Mouse (Mus musculus): ENCODE data around the gene Tmem108. TPM values are rescaled to one million over a fixed set of nuclear protein-coding genes. Genes with fewer than 3 reads are reported as not detected.

Gene Tmem108
- polyA plus RNA-seq, 1 experiment from 2014 or later: 38.0 TPM

DNA sequence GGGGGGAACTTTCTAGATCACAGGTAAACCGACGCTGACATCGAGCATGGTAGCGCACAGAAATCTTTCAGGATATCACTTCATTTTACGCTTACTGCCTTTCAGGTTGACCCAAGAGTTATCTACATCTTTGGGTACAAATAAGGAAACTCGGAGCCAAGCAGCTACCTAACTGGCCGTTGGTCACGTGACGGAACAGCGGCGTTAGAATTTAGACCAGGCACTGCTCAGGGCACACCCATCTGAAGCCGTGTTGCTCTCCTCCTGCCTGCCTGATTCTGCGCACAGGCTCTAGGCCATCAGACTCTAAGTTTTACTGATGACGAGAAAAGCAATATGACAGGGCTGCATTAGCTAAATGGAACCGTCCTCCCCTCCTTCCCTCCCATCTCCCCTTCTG, 204.6 kb downstream of the Tmem108 start:
- 90% methylated on average over 15 of the region's 15 CpGs for WGBS
- ATAC-seq (ENCODE audit: low read depth): no peak
- H3K27me3 ChIP-seq (ENCODE audit: control insufficient read depth, insufficient read depth, low read length): no peaks in the 10 kb centered on the region
- H3K4me1 ChIP-seq (ENCODE audit: control insufficient read depth, insufficient read depth, low read length): peaks cover 30% of the 10 kb centered on the region
- H3K4me2 ChIP-seq (ENCODE audit: low read depth, low read length): no peak overlapping the region
- no peaks in the 10 kb centered on the region for H3K36me3 ChIP-seq (ENCODE audit: control insufficient read depth, insufficient read depth, low read length)
- H3K9ac ChIP-seq (replicated peaks; ENCODE audit: low read depth, low read length): no peak overlapping the region
- no peak overlapping the region for H3K4me3 ChIP-seq (ENCODE audit: low read depth, low read length)
- H3K9me3 ChIP-seq (ENCODE audit: control insufficient read depth, low read length): no peaks in the 10 kb centered on the region
- no peak overlapping the region for H3K27ac ChIP-seq (ENCODE audit: low read depth, low read length)

DNA sequence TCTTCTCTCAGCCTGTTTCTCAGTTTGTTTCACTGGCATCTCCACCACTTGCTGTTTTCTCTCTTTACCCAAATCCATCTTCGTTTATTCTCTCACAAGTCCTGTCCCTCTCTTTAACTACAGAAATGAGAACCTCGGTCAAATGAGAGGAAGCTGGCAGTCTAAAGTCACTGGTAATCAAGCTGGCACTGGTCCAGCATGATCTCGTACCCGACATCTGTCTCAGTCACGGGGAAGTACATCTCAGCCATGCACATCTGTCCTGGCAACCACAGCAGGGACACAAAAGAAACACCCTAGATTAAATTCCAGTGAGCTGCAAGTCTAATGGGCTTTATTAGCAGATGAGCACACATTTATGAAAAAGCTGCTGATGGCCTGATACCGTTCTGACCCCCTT, 206.3 kb downstream of the Tmem108 start:
- Histone ChIP-seq H3K27ac (ENCODE audit: low read depth, low read length) (0 out of 2 replicates have a peak overlapping the region, but pooled peaks have one; percentile 62), H3K36me3 (ENCODE audit: control insufficient read depth, insufficient read depth, low read length) (no peaks in the 10 kb centered on the region), H3K9ac (replicated peaks; ENCODE audit: low read depth, low read length) (no peak overlapping the region), H3K4me3 (ENCODE audit: low read depth, low read length) (no peak overlapping the region), H3K27me3 (ENCODE audit: control insufficient read depth, insufficient read depth, low read length) (no peaks in the 10 kb centered on the region), H3K4me2 (ENCODE audit: low read depth, low read length) (no peak overlapping the region), H3K4me1 (ENCODE audit: control insufficient read depth, insufficient read depth, low read length) (peaks cover 41% of the 10 kb centered on the region), H3K9me3 (ENCODE audit: control insufficient read depth, low read length) (no peaks in the 10 kb centered on the region)
- 31% methylated on average over 6 of the region's 6 CpGs for WGBS
- no peak for ATAC-seq (ENCODE audit: low read depth)

- Histone ChIP-seq H3K27ac (ENCODE audit: low read depth, low read length) (peak overlapping the region; percentile 67), H3K27me3 (ENCODE audit: control insufficient read depth, insufficient read depth, low read length) (no peaks in the 10 kb centered on the region), H3K4me2 (ENCODE audit: low read depth, low read length) (peak overlapping the region; percentile 32; the same call in 1 of the 2 replicates), H3K4me1 (ENCODE audit: control insufficient read depth, insufficient read depth, low read length) (peaks cover 38% of the 10 kb centered on the region), H3K36me3 (ENCODE audit: control insufficient read depth, insufficient read depth, low read length) (no peaks in the 10 kb centered on the region), H3K9ac (replicated peaks; ENCODE audit: low read depth, low read length) (0 out of 2 replicates have a peak overlapping the region, but pooled peaks have one; percentile 28), H3K9me3 (ENCODE audit: control insufficient read depth, low read length) (no peaks in the 10 kb centered on the region), H3K4me3 (ENCODE audit: low read depth, low read length) (no peak overlapping the region)
- 14% methylated on average over 21 of the region's 21 CpGs for WGBS
- ATAC-seq (ENCODE audit: low read depth): peak; percentile 68
Measured at GRCm38 (mm10) chr9:103550661-103551248, 210.9 kb downstream of the Tmem108 start.

DNA sequence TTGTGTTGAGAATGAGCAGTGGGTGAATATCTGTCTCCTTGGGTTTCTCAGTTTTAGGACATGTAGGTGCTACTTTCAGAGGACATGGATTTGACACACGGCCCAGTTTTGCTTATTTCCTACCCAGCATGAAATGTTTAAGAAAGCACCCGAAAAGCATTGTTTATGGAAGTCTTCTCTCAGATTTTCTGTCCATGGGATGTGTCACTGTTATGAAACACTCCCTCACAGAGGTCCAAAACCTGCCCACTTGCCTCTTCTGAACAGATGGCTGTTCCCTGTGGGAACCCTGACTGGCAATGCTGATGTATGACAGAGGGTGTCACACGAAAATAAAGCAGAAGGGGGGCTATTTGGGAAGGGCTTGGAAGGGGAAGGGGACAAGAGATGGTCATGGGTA, 212.5 kb downstream of the Tmem108 start:
- H3K36me3 ChIP-seq (ENCODE audit: control insufficient read depth, insufficient read depth, low read length): no peaks in the 10 kb centered on the region
- no peak overlapping the region for H3K9ac ChIP-seq (replicated peaks; ENCODE audit: low read depth, low read length)
- H3K4me2 ChIP-seq (ENCODE audit: low read depth, low read length): no peak overlapping the region
- no peaks in the 10 kb centered on the region for H3K9me3 ChIP-seq (ENCODE audit: control insufficient read depth, low read length)
- H3K4me1 ChIP-seq (ENCODE audit: control insufficient read depth, insufficient read depth, low read length): peaks cover 32% of the 10 kb centered on the region
- no peaks in the 10 kb centered on the region for H3K27me3 ChIP-seq (ENCODE audit: control insufficient read depth, insufficient read depth, low read length)
- ATAC-seq (ENCODE audit: low read depth): no peak
- H3K4me3 ChIP-seq (ENCODE audit: low read depth, low read length): no peak overlapping the region
- WGBS: 54% methylated on average over 3 of the region's 3 CpGs
- H3K27ac ChIP-seq (ENCODE audit: low read depth, low read length): no peak overlapping the region

- Histone ChIP-seq H3K27ac (ENCODE audit: low read depth, low read length) (no peak overlapping the region), H3K4me2 (ENCODE audit: low read depth, low read length) (no peak overlapping the region), H3K36me3 (ENCODE audit: control insufficient read depth, insufficient read depth, low read length) (no peaks in the 10 kb centered on the region), H3K9me3 (ENCODE audit: control insufficient read depth, low read length) (no peaks in the 10 kb centered on the region), H3K4me1 (ENCODE audit: control insufficient read depth, insufficient read depth, low read length) (peaks cover 32% of the 10 kb centered on the region), H3K27me3 (ENCODE audit: control insufficient read depth, insufficient read depth, low read length) (no peaks in the 10 kb centered on the region), H3K9ac (replicated peaks; ENCODE audit: low read depth, low read length) (no peak overlapping the region), H3K4me3 (ENCODE audit: low read depth, low read length) (no peak overlapping the region)
- no peak for ATAC-seq (ENCODE audit: low read depth)
- 83% methylated on average over 3 of the region's 3 CpGs for WGBS
Measured at GRCm38 (mm10) chr9:103548606-103549005, 213.0 kb downstream of the Tmem108 start.

- Histone ChIP-seq H3K27me3 (ENCODE audit: control insufficient read depth, insufficient read depth, low read length) (no peaks in the 10 kb centered on the region), H3K4me3 (ENCODE audit: low read depth, low read length) (no peak overlapping the region), H3K36me3 (ENCODE audit: control insufficient read depth, insufficient read depth, low read length) (no peaks in the 10 kb centered on the region), H3K4me1 (ENCODE audit: control insufficient read depth, insufficient read depth, low read length) (peaks cover 32% of the 10 kb centered on the region), H3K9me3 (ENCODE audit: control insufficient read depth, low read length) (no peaks in the 10 kb centered on the region), H3K9ac (replicated peaks; ENCODE audit: low read depth, low read length) (peak overlapping the region; percentile 21; the same call in 1 of the 2 replicates), H3K27ac (ENCODE audit: low read depth, low read length) (peak overlapping the region; percentile 69), H3K4me2 (ENCODE audit: low read depth, low read length) (peak overlapping the region; percentile 19; the same call in 1 of the 2 replicates)
- WGBS: 35% methylated on average over 22 of the region's 22 CpGs
- ATAC-seq (ENCODE audit: low read depth): no peak
Measured at GRCm38 (mm10) chr9:103546695-103547645, 214.7 kb downstream of the Tmem108 start.

GRCm38 (mm10) chr9:103545729-103546128, 215.9 kb downstream of the Tmem108 start:
- Histone ChIP-seq H3K9me3 (ENCODE audit: control insufficient read depth, low read length) (no peaks in the 10 kb centered on the region), H3K36me3 (ENCODE audit: control insufficient read depth, insufficient read depth, low read length) (no peaks in the 10 kb centered on the region), H3K4me1 (ENCODE audit: control insufficient read depth, insufficient read depth, low read length) (peaks cover 23% of the 10 kb centered on the region), H3K27me3 (ENCODE audit: control insufficient read depth, insufficient read depth, low read length) (no peaks in the 10 kb centered on the region), H3K9ac (replicated peaks; ENCODE audit: low read depth, low read length) (no peak overlapping the region), H3K4me3 (ENCODE audit: low read depth, low read length) (no peak overlapping the region), H3K4me2 (ENCODE audit: low read depth, low read length) (no peak overlapping the region), H3K27ac (ENCODE audit: low read depth, low read length) (no peak overlapping the region)
- no peak for ATAC-seq (ENCODE audit: low read depth)
- WGBS: 91% methylated on average over 4 of the region's 4 CpGs

GRCm38 (mm10) chr9:103545271-103545670, 216.4 kb downstream of the Tmem108 start:
- WGBS: 56% methylated on average over 4 of the region's 4 CpGs
- H3K36me3 ChIP-seq (ENCODE audit: control insufficient read depth, insufficient read depth, low read length): no peaks in the 10 kb centered on the region
- H3K9me3 ChIP-seq (ENCODE audit: control insufficient read depth, low read length): no peaks in the 10 kb centered on the region
- no peak overlapping the region for H3K9ac ChIP-seq (replicated peaks; ENCODE audit: low read depth, low read length)
- H3K27ac ChIP-seq (ENCODE audit: low read depth, low read length): no peak overlapping the region
- no peak overlapping the region for H3K4me3 ChIP-seq (ENCODE audit: low read depth, low read length)
- ATAC-seq (ENCODE audit: low read depth): no peak
- H3K4me2 ChIP-seq (ENCODE audit: low read depth, low read length): no peak overlapping the region
- peaks cover 19% of the 10 kb centered on the region for H3K4me1 ChIP-seq (ENCODE audit: control insufficient read depth, insufficient read depth, low read length)
- H3K27me3 ChIP-seq (ENCODE audit: control insufficient read depth, insufficient read depth, low read length): no peaks in the 10 kb centered on the region

GRCm38 (mm10) chr9:103544599-103544998, 217.0 kb downstream of the Tmem108 start:
- Histone ChIP-seq H3K27ac (ENCODE audit: low read depth, low read length) (no peak overlapping the region), H3K4me2 (ENCODE audit: low read depth, low read length) (no peak overlapping the region), H3K4me1 (ENCODE audit: control insufficient read depth, insufficient read depth, low read length) (peaks cover 21% of the 10 kb centered on the region), H3K27me3 (ENCODE audit: control insufficient read depth, insufficient read depth, low read length) (no peaks in the 10 kb centered on the region), H3K36me3 (ENCODE audit: control insufficient read depth, insufficient read depth, low read length) (no peaks in the 10 kb centered on the region), H3K9ac (replicated peaks; ENCODE audit: low read depth, low read length) (no peak overlapping the region), H3K4me3 (ENCODE audit: low read depth, low read length) (no peak overlapping the region), H3K9me3 (ENCODE audit: control insufficient read depth, low read length) (no peaks in the 10 kb centered on the region)
- 82% methylated on average over 1 of the region's 1 CpGs for WGBS
- ATAC-seq (ENCODE audit: low read depth): no peak
